ENCODE assay signal across 20 mouse cellular contexts in genomic region chr8:83937645-83938044, GRCm38 (mm10). TPM values are rescaled to one million over a fixed set of nuclear protein-coding genes. Genes with fewer than 3 reads are reported as not detected.
DNase-seq lines count a peak whose midpoint lies in the region.
"Had no signal": no experiment of that assay in that cellular context is flagged by ENCODE, and none has a peak within 500 bp of the region (broad histone marks: within the 10 kb centered on the region; RNA-seq: fewer than 3 reads in every experiment).

No protein-coding gene starts in this region.

- WGBS in heart, embryonic 10.5 days = 83% methylated on average over 7 of the region's 7 CpGs
- WGBS in embryonic facial prominence, embryonic 10.5 days = 92% methylated on average over 7 of the region's 7 CpGs

- H3K4me3 ChIP-seq in heart, embryonic 10.5 days = no peak overlapping the region
- H3K4me3 ChIP-seq in embryonic facial prominence, embryonic 10.5 days = no peak overlapping the region
- H3K4me3 ChIP-seq: embryonic facial prominence, embryonic 13.5 days; embryonic facial prominence, embryonic 15.5 days; erythroblast, embryonic 14.5 days; forebrain, embryonic 10.5 days; forebrain, embryonic 12.5 days had no signal

- peaks cover 10% of the 10 kb centered on the region; the same call in 1 of the 2 replicates for H3K4me1 ChIP-seq in heart, embryonic 10.5 days
- no peaks in the 10 kb centered on the region for H3K4me1 ChIP-seq in embryonic facial prominence, embryonic 10.5 days
- H3K4me1 ChIP-seq: embryonic facial prominence, embryonic 13.5 days; embryonic facial prominence, embryonic 15.5 days; forebrain, embryonic 10.5 days; forebrain, embryonic 12.5 days had no signal

- no peaks in the 10 kb centered on the region for H3K9me3 ChIP-seq in heart, embryonic 10.5 days
- no peaks in the 10 kb centered on the region for H3K9me3 ChIP-seq in embryonic facial prominence, embryonic 10.5 days
- H3K9me3 ChIP-seq: embryonic facial prominence, embryonic 13.5 days; embryonic facial prominence, embryonic 15.5 days; forebrain, embryonic 10.5 days; forebrain, embryonic 12.5 days; G1E had no signal

- H3K27ac ChIP-seq in heart, embryonic 10.5 days = no peak overlapping the region
- H3K27ac ChIP-seq in embryonic facial prominence, embryonic 10.5 days (replicated peaks) = no peak overlapping the region
- H3K27ac ChIP-seq: embryonic facial prominence, embryonic 13.5 days; embryonic facial prominence, embryonic 15.5 days; forebrain, embryonic 10.5 days; forebrain, embryonic 12.5 days had no signal

- peaks cover 75% of the 10 kb centered on the region for H3K36me3 ChIP-seq in heart, embryonic 10.5 days
- peaks cover 78% of the 10 kb centered on the region for H3K36me3 ChIP-seq in embryonic facial prominence, embryonic 10.5 days (replicated peaks)

- DNase-seq in cerebellum, postnatal 25 days = peak; percentile 3 to 9
- no peak for DNase-seq in cerebellum, adult 11-12 months
- peak; percentile 73 for DNase-seq in heart, embryonic 10.5 days (ENCODE audit: low spot score)
- no peak for DNase-seq in heart, adult 9 months (ENCODE audit: low spot score in 2 of 2)
- peak; percentile 6 for DNase-seq in embryonic facial prominence, embryonic 10.5 days (ENCODE audit: low spot score)
- DNase-seq: adrenal gland, adult 8-10 months; adrenal gland, postnatal 14 days; adrenal gland, postnatal 36 days; B cell, adult 2 months; cerebellum, adult 18-20 months; cerebellum, adult 8-10 months; cerebellum, adult 9-11 months had no signal

- no peaks in the 10 kb centered on the region for H3K27me3 ChIP-seq in heart, embryonic 10.5 days (ENCODE audit: insufficient read depth, poor library complexity, severe bottlenecking)
- H3K27me3 ChIP-seq in embryonic facial prominence, embryonic 10.5 days (replicated peaks; ENCODE audit: low read depth, poor library complexity, severe bottlenecking) = no peaks in the 10 kb centered on the region
- H3K27me3 ChIP-seq: CH12.LX; embryonic facial prominence, embryonic 13.5 days; embryonic facial prominence, embryonic 15.5 days; forebrain, embryonic 12.5 days; Patski had no signal

RNA-seq across cellular contexts. Expression of gene Gm10644, which starts 17.4 kb away (rescaled TPM):
- polyA plus RNA-seq in heart, embryonic 10.5 days (2016; fragmentation: Nextera tagmentation; extraction: Ambion mirVana) = 0.41 and 0.86 TPM in 2 replicates
- polyA plus RNA-seq in embryonic facial prominence, embryonic 10.5 days (2016; fragmentation: Nextera tagmentation; extraction: Ambion mirVana) = 0.54 and 1.0 TPM in 2 replicates
- polyA plus RNA-seq: erythroblast, embryonic 14.5 days had no signal

RNA-seq across cellular contexts. Expression of gene Asf1b, which starts 17.7 kb away (rescaled TPM):
- polyA plus RNA-seq in heart, embryonic 10.5 days (2016; fragmentation: Nextera tagmentation; extraction: Ambion mirVana) = 71.5 and 80.8 TPM in 2 replicates
- 95.4 and 105 TPM in 2 replicates for polyA plus RNA-seq in embryonic facial prominence, embryonic 10.5 days (2016; fragmentation: Nextera tagmentation; extraction: Ambion mirVana)

RNA-seq across cellular contexts. Expression of gene Prkaca, which starts 35.1 kb away (rescaled TPM):
- polyA plus RNA-seq in heart, embryonic 10.5 days (2016; fragmentation: Nextera tagmentation; extraction: Ambion mirVana) = 157 and 160 TPM in 2 replicates
- polyA plus RNA-seq in embryonic facial prominence, embryonic 10.5 days (2016; fragmentation: Nextera tagmentation; extraction: Ambion mirVana) = 150 and 153 TPM in 2 replicates

RNA-seq across cellular contexts. Expression of gene Adgrl1, which starts 37.7 kb away (rescaled TPM):
- 8.5 and 12.0 TPM in 2 replicates for polyA plus RNA-seq in heart, embryonic 10.5 days (2016; fragmentation: Nextera tagmentation; extraction: Ambion mirVana)
- polyA plus RNA-seq in embryonic facial prominence, embryonic 10.5 days (2016; fragmentation: Nextera tagmentation; extraction: Ambion mirVana) = 12.4 and 13.9 TPM in 2 replicates

RNA-seq across cellular contexts. Expression of gene Samd1, which starts 59.8 kb away (rescaled TPM):
- 5.0 and 10.7 TPM in 2 replicates for polyA plus RNA-seq in heart, embryonic 10.5 days (2016; fragmentation: Nextera tagmentation; extraction: Ambion mirVana)
- polyA plus RNA-seq in embryonic facial prominence, embryonic 10.5 days (2016; fragmentation: Nextera tagmentation; extraction: Ambion mirVana) = 12.1 and 12.2 TPM in 2 replicates

Comparison
In these comparisons a context has a peak if more than half of its experiments do, and no peak if none do; other contexts are left out.
1. DNase-seq: peak in cerebellum, postnatal 25 days (2 of 2), heart, embryonic 10.5 days (single experiment) and embryonic facial prominence, embryonic 10.5 days (single experiment); none in cerebellum, adult 11-12 months (single experiment) and heart, adult 9 months (0 of 2).